Mouse (Mus musculus): Measurements from ENCODE around the gene Tmem132c.

Gene Tmem132c

DNA sequence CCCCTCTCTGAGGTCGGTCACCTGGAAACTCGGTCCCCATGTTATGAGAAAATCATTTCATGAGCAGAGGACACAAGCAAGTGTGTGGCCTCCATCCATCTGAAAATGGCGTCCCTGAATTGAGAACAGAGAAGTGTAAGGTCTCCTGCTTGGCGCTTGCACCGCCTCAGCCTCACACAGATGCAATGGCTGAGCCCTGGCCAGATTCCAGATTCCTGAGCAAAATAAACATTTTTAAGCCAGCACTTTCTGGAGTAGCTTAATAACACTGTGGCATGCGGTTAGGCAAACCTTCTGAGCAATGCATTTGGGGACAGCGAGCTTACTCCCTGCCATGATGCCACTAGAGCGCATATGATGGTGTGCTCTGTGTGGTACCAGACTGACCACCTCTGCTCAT, 48.1 kb downstream of the Tmem132c start:
- no peak for DNase-seq

DNA sequence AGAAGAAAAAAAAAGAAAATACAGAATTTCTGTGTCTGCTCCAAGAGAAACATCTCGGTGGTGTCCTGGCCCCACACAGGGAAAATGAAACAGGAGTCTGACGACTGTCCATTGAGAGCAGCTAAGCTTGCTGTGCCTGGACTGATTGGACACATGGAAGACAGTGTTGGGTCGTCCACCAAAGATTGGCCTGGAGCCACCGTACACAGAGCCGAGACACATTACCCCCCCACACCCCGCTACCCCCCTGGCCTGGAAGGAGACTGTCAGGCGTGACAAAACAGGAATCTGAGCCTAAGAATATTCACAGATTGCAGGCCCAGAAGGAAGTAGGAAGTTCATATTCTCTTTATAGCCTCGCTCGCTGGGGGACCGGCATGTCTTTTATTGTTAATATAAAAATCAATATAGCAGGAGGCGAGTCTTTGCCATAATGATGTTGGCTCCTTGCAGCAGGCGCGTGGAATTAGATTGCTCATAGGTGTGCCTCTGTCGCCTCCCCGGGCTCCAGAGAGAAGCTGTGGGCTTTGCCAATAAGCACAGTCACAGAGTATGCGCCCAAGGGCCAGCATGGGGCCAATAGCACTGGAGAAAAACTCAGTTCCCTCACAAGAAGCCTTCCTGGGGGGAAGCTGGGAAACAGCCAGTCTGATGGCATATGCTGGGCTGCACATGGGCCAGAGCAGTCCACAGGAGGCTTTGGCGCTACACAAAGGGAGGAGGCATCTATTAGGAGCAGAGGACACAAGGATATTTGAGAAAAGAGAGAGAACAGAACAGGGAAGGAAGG, 49.0 kb downstream of the Tmem132c start:
- DNase-seq = no peak

DNA sequence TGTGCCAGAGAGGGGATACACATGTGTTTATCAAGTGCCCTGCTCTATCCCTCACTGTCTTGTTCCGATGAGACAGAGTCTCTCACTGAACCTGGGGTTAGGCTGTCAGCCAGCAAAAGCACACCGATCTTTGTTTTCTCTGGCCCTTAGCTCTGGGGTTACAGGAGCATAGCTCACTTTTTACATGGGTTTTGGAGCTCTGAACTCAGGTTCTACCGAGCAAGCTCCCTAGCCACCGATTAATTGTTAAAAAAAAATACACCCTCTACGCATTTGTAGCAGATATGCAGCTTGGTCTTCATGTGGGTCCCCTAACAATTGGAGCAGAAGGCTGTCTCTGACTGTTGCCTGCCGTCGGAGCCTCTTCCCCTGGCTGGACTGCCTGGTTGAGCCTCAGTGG, 50.0 kb downstream of the Tmem132c start:
- no peak for DNase-seq

DNA sequence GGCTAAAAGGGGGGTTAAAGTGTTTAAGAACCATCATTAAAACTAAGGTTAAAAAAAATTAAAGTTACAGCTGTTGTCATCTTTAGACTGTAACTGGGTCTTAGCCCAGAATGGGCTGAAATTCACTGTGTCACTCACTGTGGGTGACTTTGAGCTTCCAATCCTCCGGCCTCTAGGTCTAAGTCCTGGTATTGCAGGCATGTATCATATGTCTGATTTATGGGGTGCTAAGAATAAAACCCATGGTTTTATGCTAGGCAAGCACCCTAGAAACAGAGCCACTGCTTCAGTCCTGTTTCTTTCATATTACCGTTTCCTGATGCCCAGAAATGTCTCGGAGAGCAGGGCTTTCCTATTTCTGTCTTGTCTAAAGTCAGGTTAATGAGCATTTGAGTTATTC, 52.1 kb downstream of the Tmem132c start:
- no peak for DNase-seq

DNA sequence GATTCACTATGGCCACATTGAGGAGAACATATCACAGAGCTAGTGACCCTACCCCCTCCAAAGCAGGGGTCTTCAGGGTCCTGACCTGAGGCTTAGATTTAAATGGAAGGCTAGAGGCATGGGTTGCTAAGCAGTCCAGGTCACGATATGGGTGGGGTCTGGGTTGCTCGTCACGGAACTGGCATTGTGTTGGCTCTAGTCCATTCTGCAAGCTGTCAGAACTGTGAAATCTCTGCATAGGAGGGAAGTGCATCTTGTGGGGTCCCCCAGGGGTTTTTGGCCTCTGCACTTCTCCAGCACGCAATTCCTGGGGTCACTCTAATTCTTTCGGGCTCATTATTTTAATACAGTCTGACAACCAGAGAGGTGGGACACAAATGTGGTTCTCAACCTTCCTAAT, 55.9 kb downstream of the Tmem132c start:
- no peak for DNase-seq

DNA sequence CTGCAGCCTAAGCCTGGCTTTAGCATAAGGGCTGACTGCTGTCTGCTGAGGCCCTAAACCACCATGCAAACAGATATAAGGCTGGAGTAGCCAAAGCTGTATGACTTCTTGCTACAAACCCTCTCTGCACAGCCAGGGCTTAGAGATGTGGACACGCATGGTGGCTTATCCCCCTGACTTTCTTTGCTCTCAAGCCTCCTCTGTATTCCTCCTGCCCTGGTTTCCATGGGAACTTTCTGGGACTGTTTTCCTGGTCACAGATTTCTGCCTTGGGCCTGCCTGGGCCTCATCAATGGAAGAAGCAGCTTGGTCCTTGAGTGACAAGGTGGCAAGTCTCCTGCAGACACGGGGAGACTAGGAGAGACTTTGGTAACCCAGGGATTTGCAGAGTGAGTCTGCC, 56.5 kb downstream of the Tmem132c start:
- no peak for DNase-seq

DNA sequence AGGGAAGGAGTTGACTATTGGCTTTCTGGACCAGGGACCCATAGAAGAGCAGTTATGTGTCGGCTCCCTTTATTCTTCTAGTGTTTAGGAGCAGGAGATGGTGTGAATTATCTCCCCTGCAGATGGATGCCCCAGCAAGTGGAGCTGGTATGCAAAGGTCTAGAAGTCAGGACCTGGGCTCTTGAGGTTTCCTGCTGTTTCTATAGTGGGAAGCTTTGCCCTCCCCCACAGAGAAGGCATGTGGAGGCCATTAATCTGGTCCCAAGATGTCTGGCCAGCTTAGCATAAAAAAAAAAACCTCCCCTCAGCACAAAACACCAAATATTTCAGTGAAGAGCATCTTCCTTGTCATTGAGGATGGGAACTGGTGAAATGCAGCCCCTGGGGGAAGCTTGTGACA, 57.4 kb downstream of the Tmem132c start:
- DNase-seq = no peak

DNA sequence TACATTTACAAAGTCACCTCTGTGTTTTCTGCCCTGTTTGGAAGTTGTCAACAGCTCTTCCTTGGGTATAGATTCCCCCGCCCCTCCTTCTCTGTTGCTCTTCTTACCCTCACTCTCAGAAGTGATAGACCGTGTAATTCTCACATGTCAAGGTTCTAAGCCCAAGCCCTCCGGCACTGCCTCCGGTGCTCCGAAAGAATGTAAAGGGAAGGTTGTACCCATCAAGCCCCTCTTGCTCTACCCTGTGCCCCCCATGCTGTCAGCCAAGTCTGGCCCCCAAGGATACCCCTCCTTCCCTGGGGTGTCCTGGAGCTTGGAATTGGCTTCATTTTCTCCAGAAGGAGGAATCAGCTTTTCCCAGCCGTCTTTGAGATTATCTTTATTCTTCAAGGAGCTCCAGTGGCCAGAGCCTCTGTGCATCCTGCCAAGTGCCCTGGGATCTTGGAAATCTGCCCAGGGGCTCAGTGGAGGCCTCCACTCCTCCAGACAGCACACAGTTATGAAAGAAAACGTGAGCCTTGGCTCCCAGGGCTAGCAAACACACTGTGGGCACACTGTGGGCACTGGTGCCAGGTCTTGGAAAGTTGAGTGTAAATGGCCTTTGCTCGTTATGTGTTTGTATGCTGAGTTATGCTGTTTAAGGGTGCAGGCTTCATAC, 59.1 kb downstream of the Tmem132c start:
- DNase-seq = no peak

DNA sequence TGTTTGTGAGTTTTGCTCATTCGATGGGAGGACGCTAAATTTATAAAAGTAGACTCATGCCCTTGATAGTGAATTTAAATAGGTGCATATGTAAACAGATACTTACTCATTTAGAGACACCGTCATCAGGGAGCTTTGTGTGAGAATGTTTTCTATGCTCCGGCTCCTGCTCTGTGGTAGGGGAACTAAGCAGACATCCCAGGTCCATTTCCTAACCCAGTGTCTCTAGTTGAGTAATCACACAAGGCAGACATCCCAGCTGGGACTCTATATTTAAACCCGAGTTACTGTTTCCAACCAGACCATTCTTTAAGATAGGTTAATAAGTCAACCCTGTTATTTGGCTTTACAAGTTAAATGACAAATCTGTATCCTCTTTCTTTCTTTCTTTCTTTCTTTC, 63.7 kb downstream of the Tmem132c start:
- no peak for DNase-seq

DNA sequence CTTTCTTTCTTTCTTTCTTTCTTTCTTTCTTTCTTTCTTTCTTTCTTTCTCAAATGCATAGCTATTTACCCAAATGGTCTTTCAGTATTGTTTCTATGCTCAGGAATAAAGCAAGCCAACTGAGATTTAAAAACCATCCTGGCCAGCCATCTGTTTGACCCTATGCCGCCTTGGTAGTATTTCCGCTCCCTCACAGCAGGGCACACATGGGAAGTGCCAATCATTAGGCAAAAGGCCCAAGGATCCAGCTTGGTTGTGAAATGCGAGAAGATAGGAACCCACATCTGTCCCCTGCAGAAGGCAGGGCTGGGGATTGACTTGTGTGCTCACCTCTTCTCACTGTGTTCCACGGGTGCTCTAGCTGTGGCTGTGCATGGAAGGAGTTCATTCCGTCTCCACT, 64.1 kb downstream of the Tmem132c start:
- DNase-seq = no peak

DNA sequence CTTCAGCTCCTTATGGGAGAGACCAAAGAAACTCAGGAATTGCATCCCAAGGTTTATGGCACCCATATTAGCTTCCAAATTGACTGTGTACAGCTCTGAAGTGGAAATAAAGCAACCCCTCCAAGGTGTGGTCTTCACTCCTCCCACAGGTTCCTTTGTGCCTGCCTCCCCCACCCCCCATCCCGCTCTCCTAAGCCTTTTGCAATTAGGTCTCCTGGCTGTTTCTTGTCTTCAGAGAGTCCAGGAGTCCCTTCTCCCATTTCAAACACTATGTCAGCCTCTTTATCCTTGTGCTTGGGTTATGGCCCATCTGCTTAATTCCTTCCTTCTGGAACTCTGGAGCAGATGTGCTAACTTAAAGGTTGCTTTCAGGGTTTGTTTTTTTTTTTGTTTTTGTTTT, 65.1 kb downstream of the Tmem132c start:
- no peak for DNase-seq

DNA sequence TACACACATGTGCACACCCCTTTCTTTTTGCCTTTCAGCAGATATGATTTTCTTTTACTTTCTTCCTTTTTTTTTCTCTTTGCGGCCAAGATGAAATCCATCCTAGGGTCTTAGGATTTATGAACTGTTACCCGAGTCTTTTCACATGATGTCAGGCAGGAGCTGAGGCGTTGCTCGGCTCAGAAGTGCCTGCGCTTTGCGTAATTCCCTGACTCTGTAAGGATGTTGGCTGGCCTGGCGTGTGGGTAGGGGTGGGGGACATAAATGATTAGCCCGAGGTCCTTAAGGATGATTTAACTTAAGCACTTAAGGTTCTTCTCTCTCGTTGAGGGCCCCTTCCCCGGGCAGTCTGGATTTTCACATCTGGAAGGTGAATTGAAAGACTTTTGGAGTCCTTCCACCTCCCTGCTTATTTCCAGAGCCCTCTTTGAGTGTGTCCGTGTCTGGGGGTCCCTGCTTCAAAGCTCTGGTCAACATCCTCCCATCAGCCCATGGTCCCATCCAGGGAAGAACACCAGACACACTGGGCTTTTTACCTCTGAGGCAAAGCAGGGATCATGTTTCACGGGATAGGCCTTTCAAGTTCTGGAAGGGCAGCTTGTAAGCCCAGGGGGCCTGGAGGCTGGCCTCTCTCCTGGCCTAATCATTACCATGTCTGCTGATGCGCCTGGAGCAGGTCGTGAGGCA, 68.9 kb downstream of the Tmem132c start:
- no peak for DNase-seq

DNA sequence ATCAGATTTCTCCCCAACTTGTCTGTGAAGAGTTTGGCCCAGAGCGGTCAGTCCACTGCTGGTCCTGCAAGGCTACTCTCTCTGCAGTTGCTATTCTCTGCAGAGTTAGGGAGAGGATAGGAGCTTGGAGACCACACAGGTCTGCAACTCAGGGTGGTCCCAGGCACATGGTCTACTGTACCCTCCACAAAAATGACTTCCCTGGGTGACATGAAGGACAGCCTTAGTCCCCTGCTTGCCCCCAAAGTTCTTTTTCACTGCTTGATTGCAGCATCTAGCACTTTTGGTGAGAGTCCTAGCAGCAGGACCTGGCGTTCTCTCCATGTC, 69.4 kb downstream of the Tmem132c start:
- DNase-seq = no peak

DNA sequence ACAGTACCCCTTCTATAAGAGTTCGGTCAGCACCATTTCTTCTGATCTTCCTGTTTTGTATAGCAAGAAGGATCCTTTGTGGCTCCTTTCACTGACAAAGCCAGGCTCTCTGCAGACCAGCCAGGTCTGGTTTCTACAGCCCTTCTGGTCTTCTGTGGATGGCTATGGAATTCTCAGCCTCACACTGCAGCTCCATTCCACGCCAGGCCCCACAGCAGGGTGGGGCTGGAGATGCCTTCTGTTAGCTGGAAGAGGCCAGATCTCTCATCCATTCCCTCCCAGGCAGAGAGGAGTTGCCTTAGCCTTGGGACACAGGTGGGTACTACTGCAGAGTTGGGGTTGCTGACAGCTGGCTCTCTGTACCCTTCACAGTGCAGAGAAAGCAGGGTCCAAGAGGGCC, 72.0 kb downstream of the Tmem132c start:
- DNase-seq = no peak

DNA sequence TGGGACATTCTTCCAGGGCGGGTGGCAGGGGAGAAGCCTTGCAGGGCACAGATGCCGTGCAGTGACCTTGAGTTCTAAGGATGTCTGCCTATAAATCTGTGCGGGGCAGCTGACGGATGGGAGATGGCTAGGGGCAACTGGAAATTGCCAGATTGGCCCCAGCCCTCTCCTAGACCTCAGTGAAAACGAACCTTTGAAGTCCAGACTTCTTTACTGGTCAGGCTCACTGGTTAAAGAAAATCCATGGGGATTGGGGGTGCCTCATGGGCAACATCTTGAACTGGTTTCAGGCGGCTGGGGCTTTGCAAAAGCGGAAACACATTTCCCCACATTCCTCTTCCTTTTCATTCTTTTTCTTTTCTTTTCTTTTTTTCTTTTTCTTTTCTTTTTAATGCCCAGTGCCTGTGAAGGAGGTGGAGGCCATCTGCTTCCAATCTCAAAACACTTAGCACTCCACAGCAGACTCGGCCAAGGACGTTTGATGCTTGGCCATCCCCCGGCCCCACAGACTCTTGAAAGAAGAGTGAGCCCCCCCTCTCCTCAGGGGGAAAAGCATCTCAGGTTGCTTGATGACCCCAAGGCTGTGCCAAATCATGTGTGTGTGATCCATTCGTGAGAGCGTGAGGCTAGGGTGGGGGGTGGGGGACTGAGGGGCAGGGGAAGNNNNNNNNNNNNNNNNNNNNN, 77.6 kb downstream of the Tmem132c start:
- DNase-seq = no peak

DNA sequence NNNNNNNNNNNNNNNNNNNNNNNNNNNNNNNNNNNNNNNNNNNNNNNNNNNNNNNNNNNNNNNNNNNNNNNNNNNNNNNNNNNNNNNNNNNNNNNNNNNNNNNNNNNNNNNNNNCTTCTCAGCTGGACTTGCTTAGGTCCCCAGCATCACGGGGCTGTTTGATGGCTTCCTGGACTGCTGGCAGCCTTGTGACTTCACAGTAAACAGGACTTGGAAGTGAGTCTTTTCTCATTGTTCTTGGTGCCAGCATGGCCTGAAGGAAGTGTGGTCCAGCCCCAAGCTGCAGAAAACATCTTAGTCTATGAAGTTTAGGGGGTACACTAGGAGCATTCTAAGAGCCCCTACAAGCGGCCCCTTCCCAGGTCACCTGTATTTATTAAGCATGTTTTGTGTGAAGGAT, 83.0 kb downstream of the Tmem132c start:
- no peak for DNase-seq

DNA sequence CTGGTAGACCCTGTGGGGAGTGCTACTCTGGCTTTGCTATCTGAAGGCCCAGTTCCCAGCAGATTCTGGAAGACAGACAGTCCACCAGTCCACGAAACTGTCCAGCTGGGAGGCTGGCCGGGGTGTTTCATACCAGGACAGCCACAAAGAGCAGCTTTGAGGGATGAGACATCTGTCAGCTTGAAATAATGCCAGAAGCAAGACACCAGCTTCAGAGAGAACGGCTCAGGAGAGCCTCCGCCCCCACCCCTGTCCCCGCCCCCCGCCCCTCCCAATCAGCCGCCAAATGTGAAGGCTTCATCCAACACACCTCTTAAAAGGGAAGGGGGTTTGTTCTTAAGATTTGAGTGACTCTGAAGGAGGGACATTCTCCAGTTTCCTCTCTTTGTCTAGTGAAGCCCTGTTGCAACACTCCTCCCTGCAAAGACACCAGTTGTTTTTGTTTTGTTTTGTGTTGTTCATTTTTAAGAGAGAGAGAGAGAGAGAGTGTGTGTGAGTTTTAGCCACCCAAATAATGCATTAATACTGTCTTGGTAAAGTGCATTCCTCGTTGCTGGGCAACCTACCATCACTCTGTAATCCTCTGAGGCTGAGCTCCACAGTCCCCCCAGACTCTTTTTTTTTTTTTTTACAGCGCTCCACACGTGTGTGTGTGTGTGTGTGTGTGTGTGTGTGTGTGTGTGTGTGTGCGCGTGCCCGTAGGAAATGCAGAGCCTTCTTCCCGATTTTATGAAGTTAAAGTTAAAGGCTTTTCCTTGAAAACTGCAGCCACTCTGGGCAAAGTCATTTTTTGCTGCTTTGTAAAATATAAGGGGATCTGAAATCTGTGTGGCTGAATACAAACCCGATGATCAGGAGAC, 94.7 kb downstream of the Tmem132c start:
- no peak for DNase-seq

DNA sequence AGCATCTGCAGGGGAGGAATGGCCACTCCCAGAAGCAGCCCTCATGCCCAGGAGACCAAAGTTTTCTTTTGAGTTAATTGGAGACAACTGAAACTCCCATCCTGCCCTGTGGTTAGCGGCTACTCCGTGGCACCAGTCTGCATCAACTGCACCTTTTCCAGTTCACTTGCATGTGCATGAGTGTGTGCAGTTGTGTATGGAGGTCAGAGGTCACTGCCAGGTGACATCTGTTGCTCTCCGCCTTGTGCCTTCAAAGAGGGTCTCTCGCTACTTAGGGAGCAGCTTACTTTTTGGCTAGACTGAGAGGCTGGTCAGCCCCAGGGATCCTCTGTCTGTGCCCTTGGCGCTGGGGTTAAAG, 95.3 kb downstream of the Tmem132c start:
- no peak for DNase-seq

DNA sequence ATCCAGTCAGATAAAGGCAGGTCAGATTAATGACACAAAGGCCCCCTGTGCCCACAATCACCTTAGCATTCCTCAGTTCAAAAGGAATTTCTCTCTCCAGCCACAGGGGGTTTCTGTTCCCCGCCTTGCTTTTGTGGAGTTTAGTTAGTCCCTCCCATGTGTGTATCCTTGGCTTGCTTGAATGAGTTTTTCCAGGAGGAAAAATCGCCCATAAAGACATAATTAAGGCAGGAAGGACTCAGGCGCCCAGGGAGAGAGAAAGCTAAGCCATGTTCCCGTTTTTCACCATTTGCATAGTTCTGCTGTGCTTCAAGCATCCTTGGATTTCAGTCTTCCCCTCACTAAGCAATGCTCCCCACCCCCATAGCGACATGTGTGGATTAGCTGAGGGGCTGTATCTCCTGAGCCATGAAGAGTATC, 97.4 kb downstream of the Tmem132c start:
- no peak for DNase-seq

DNA sequence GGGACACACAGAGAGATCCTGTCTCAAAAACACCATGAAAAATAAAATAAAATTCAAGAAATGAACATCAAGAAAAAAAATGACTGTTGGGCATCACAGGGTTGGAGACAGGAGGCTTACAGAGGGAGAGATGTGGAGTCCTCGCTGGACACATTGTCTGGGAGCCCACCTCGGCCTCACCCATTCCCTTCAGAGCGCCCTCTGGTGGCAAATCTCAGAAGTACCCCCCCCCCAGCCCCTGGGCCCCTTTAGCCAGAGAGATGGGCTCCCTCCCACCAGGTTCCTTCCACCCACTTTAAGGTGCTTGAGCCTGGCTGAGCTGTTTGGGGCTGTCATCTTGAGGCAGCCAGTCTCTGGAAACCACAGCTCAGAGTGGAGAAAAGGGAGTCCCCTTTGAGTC, 99.5 kb downstream of the Tmem132c start:
- no peak for DNase-seq

DNA sequence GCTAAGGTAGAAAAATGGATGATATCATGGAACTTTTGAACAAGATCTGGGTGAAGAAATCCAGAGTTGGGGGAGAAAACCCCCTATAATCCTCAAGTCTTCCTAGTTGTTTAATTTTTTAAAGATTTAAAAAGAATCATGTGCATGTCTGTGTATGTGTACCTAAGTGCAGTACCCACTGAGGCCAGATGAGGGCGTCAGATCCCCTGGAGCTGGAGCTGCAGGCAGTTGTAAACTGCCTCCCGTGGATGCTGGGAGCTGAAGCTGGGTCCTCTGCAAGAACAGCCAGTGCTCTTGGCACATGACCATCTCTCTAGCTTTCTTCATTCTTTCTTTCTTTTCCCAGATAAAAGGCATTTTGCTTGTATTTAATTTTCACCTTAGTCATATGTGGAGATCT, 103.1 kb downstream of the Tmem132c start:
- DNase-seq = no peak

DNA sequence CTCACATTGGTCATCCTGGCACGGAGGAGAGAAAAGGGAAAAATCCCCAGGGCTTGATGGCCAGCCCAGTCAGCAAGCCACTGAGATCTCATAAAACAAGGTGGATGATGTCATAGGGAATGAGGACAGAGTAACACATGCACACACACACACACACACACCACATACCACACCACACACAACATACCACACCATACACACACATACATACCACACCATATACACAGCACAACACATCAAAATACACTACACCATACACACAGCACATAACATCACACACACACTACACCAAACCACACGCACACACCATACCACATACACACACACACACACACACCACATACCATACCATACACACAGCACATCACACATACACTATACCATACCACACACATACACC, 104.8 kb downstream of the Tmem132c start:
- DNase-seq = no peak
